Mouse (Mus musculus) spleen, postnatal 10 days (tissue): ENCODE results near the gene Hoxc13.
A peak's percentile ranks its signal among the peaks of the same experiment; 100 is the strongest.

Experiments used
- DNase-seq, 2 experiments: peaks; one replicate each; pipeline ENCODE4 v3.0.0; 2021 to 2022; ENCODE audit warnings: low spot score in 2 of 2

Hoxc13 gene

GRCm38 (mm10) chr15:102921053-102922011 lies at the start of gene Hoxc13:
Gene Hoxc13 (plus strand): TSS chr15:102921103.
- DNase-seq: no peak

- DNase-seq: no peak
Observed at GRCm38 (mm10) chr15:102885803-102886202, 35.1 kb upstream of the Hoxc13 start.

- no peak for DNase-seq
Observed at GRCm38 (mm10) chr15:102895115-102895514, 25.8 kb upstream of the Hoxc13 start.

- DNase-seq: no peak
Observed at GRCm38 (mm10) chr15:102904946-102905345, 16.0 kb upstream of the Hoxc13 start.

- DNase-seq: no peak
Observed at GRCm38 (mm10) chr15:102909536-102909935, 11.4 kb upstream of the Hoxc13 start.

GRCm38 (mm10) chr15:102910038-102910437 lies 10.9 kb upstream of the Hoxc13 start:
- no peak for DNase-seq

GRCm38 (mm10) chr15:102910496-102911095 lies 10.3 kb upstream of the Hoxc13 start:
- no peak for DNase-seq

GRCm38 (mm10) chr15:102913038-102913585 lies 7.8 kb upstream of the Hoxc13 start:
- no peak for DNase-seq

GRCm38 (mm10) chr15:102917972-102918572 lies 2.8 kb upstream of the Hoxc13 start:
- DNase-seq: no peak

GRCm38 (mm10) chr15:102918611-102919265 lies 2.2 kb upstream of the Hoxc13 start:
- DNase-seq: no peak

GRCm38 (mm10) chr15:102919336-102920180 lies 1.3 kb upstream of the Hoxc13 start:
- DNase-seq: no peak

GRCm38 (mm10) chr15:102920619-102921018 lies 284 bp upstream of the Hoxc13 start:
- peak in 1 of 2 experiments; percentile 15 for DNase-seq

- no peak for DNase-seq
Observed at GRCm38 (mm10) chr15:102922012-102922362, 1.1 kb downstream of the Hoxc13 start.

- no peak for DNase-seq
Observed at GRCm38 (mm10) chr15:102922636-102923500, 2.0 kb downstream of the Hoxc13 start.

- no peak for DNase-seq
Observed at GRCm38 (mm10) chr15:102927032-102927645, 6.2 kb downstream of the Hoxc13 start.

- no peak for DNase-seq
Observed at GRCm38 (mm10) chr15:102931706-102932358, 10.9 kb downstream of the Hoxc13 start.

GRCm38 (mm10) chr15:102934438-102934837 lies 13.5 kb downstream of the Hoxc13 start:
- DNase-seq: no peak

GRCm38 (mm10) chr15:102934897-102935296 lies 14.0 kb downstream of the Hoxc13 start:
- no peak for DNase-seq
